Mouse (Mus musculus): Measurements from ENCODE around the gene Trim26.

GRCm38 (mm10) chr17:36836874-36837647, at the start of gene Trim26:
- TF ChIP-seq POLR2A (IDR thresholded peaks at IDR 0.05; ENCODE audit: insufficient read depth, low read depth, low read length) (peak; percentile 91), CTCF (IDR thresholded peaks at IDR 0.05; ENCODE audit: insufficient read depth, low read depth, low read length) (no peak)

Measured in olfactory bulb, adult 2 months (tissue).